Mouse (Mus musculus): ENCODE data around the gene Epb42. TPM values are rescaled to one million over a fixed set of nuclear protein-coding genes. Genes with fewer than 3 reads are reported as not detected.

Gene Epb42
- total RNA-seq, 2 experiments from 2014 or later, result not detected

Small RNA genes within 50 kb of the gene (microRNA-seq; reads per million reads assigned to microRNA genes)
- gene Gm44325, result 0 reads per million in 2 experiments

Other genes starting within 250 kb of the Epb42 start
- gene Cdan1, start 186.9 kb downstream of the Epb42 start, total RNA-seq (2021), result 10 to 100 TPM; 23.7 to 25.4 TPM
- gene Ttbk2, start 186.5 kb downstream of the Epb42 start, total RNA-seq (2021), result 10 to 100 TPM; 69.6 to 72.2 TPM
- 10 to 100 TPM; 43.6 to 44.5 TPM for gene Ubr1, start 66.4 kb downstream of the Epb42 start, total RNA-seq (2021)
- gene Tmem62, start 60.1 kb downstream of the Epb42 start, total RNA-seq (2021), result 10 to 100 TPM; 23.0 to 26.2 TPM
- gene Ccndbp1, start 28.7 kb downstream of the Epb42 start, total RNA-seq (2021), result 10 to 100 TPM; 57.0 to 58.5 TPM
- not detected for gene Tgm5, start 48.8 kb upstream of the Epb42 start, total RNA-seq (2021)
- gene Tgm7, start 72.7 kb upstream of the Epb42 start, total RNA-seq (2021), result under 1 TPM; 0.18 to 0.20 TPM
- 10 to 100 TPM; 22.7 to 24.1 TPM for gene Adal, start 103.4 kb upstream of the Epb42 start, total RNA-seq (2021)
- 1 to 10 TPM; 7.0 to 7.2 TPM for gene Lcmt2, start 103.6 kb upstream of the Epb42 start, total RNA-seq (2021)
- 10 to 100 TPM; 40.3 to 45.9 TPM for gene Tubgcp4, start 133.6 kb upstream of the Epb42 start, total RNA-seq (2021)
- 1 to 10 TPM; 6.3 to 8.2 TPM for gene Zscan29, start 134.1 kb upstream of the Epb42 start, total RNA-seq (2021)
- gene Trp53bp1, start 234.3 kb upstream of the Epb42 start, total RNA-seq (2021), result 100 to 1,000 TPM; 145 to 163 TPM

Measured in layer of hippocampus, postnatal 36 days (tissue).